Mouse (Mus musculus): ENCODE measurements around the gene Gm10974.

- TF ChIP-seq POLR2A (IDR thresholded peaks at IDR 0.05; ENCODE audit: low read depth, low read length), result no peak
- TF ChIP-seq CTCF (conservative IDR thresholded peaks at IDR 0.05; ENCODE audit: insufficient read depth, insufficient read length, low read depth, low read length), result no peak
Observed at GRCm38 (mm10) chr7:66373391-66373790, 7.7 kb downstream of the Gm10974 start.
